Mouse (Mus musculus): ENCODE measurements around the gene Cacna1c. TPM values are rescaled to one million over a fixed set of nuclear protein-coding genes. Genes with fewer than 3 reads are reported as not detected.

Cacna1c gene
- polyA plus RNA-seq, 1 experiment = not detected

DNA sequence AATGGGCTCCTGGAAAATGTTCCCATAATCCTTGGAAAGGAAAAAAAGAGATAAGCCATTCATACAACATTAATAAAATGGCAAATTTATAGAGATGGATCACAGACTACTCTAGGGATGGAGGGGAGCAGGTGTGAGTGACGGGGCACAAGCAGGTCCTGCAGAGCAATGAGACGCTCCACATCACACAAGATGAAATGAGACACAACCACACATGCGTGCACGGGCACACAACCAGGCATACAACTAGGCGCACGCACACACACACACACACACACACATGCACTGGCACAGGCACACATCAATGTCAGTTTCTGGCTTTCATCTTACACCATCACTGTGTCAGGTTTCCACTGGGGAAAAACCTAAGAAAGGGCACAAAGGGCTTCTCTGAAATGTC, 380.0 kb downstream of the Cacna1c start:
- Histone ChIP-seq H3K4me2 (ENCODE audit: low read depth) (no peak overlapping the region), H3K36me3 (ENCODE audit: control insufficient read depth, insufficient read depth) (no peaks in the 10 kb centered on the region), H3K4me3 (no peak overlapping the region), H3ac (ENCODE audit: control insufficient read depth, insufficient read length) (no peak overlapping the region), H3K27me3 (ENCODE audit: control insufficient read depth, insufficient read depth, insufficient read length) (peaks cover 3% of the 10 kb centered on the region), H3K79me2 (ENCODE audit: control insufficient read depth, insufficient read depth) (no peaks in the 10 kb centered on the region)
- TF ChIP-seq E2F4 (IDR thresholded peaks at IDR 0.05; ENCODE audit: insufficient read depth) (no peak), MYOD1 (IDR thresholded peaks at IDR 0.05; ENCODE audit: control insufficient read depth in 1 of 3, insufficient read length in 2 of 3, low read depth in 2 of 3) (no peak), CEBPB (IDR thresholded peaks at IDR 0.05; ENCODE audit: insufficient read depth, poor library complexity, severe bottlenecking) (no peak), USF1 (IDR thresholded peaks at IDR 0.05; ENCODE audit: low read depth) (no peak), SRF (IDR thresholded peaks at IDR 0.05; ENCODE audit: control insufficient read depth, insufficient read length, low read depth) (no peak)

DNA sequence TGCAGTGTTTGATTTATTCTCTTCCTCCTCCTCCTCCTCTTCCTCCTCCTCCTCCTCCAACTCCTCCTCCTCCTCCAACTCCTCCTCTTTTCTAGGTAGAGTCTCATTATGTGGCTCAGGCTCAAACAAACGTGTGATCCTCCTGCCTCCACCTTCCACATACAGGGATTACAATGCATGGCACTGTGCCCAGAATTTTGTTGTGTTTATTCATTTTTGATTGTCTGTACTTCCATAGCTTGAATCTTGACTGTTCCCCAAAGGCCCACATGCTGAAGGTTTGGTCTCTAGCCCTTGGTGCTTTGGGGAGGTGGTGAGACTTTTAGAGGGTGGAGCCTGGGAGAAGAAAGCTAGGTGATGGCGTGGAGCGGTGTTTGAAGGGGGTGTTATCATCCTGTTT, 383.7 kb downstream of the Cacna1c start:
- Histone ChIP-seq H3K36me3 (ENCODE audit: control insufficient read depth, insufficient read depth) (no peaks in the 10 kb centered on the region), H3K4me2 (ENCODE audit: low read depth) (no peak overlapping the region), H3K4me3 (no peak overlapping the region), H3ac (ENCODE audit: control insufficient read depth, insufficient read length) (no peak overlapping the region), H3K27me3 (ENCODE audit: control insufficient read depth, insufficient read depth, insufficient read length) (peaks cover under 1% of the 10 kb centered on the region), H3K79me2 (ENCODE audit: control insufficient read depth, insufficient read depth) (no peaks in the 10 kb centered on the region)
- TF ChIP-seq TCF3 (IDR thresholded peaks at IDR 0.05; ENCODE audit: insufficient read length, low read depth) = no peak
- TF ChIP-seq E2F4 (IDR thresholded peaks at IDR 0.05; ENCODE audit: insufficient read depth) = no peak
- no peak for TF ChIP-seq REST (IDR thresholded peaks at IDR 0.05; ENCODE audit: insufficient read depth, insufficient read length)
- TF ChIP-seq POLR2AphosphoS2 (IDR thresholded peaks at IDR 0.05; ENCODE audit: insufficient read length, low read depth) = no peak
- TF ChIP-seq MYOG (IDR thresholded peaks at IDR 0.05; ENCODE audit: control insufficient read depth in 1 of 3, insufficient read depth in 1 of 3, insufficient read length in 2 of 3, low read depth in 2 of 3) = no peak
- TF ChIP-seq TCF12 (IDR thresholded peaks at IDR 0.05; ENCODE audit: insufficient read depth, poor library complexity, severe bottlenecking) = no peak
- no peak for TF ChIP-seq MAX (IDR thresholded peaks at IDR 0.05; ENCODE audit: low read depth)
- no peak for TF ChIP-seq CEBPB (IDR thresholded peaks at IDR 0.05; ENCODE audit: insufficient read depth, poor library complexity, severe bottlenecking)
- no peak for TF ChIP-seq MYOD1 (IDR thresholded peaks at IDR 0.05; ENCODE audit: control insufficient read depth in 1 of 3, insufficient read length in 2 of 3, low read depth in 2 of 3)
- TF ChIP-seq SRF (IDR thresholded peaks at IDR 0.05; ENCODE audit: control insufficient read depth, insufficient read length, low read depth) = no peak
- TF ChIP-seq USF1 (IDR thresholded peaks at IDR 0.05; ENCODE audit: low read depth) = no peak

- peaks cover 6% of the 10 kb centered on the region for H3K27me3 ChIP-seq (ENCODE audit: control insufficient read depth, insufficient read depth, insufficient read length)
- no peak overlapping the region for H3K4me3 ChIP-seq
- no peaks in the 10 kb centered on the region for H3K36me3 ChIP-seq (ENCODE audit: control insufficient read depth, insufficient read depth)
- no peaks in the 10 kb centered on the region for H3K79me2 ChIP-seq (ENCODE audit: control insufficient read depth, insufficient read depth)
- no peak overlapping the region for H3K4me2 ChIP-seq (ENCODE audit: low read depth)
- H3ac ChIP-seq (ENCODE audit: control insufficient read depth, insufficient read length) = no peak overlapping the region
- TF ChIP-seq POLR2AphosphoS2 (IDR thresholded peaks at IDR 0.05; ENCODE audit: insufficient read length, low read depth) (no peak), CEBPB (IDR thresholded peaks at IDR 0.05; ENCODE audit: insufficient read depth, poor library complexity, severe bottlenecking) (no peak), POLR2A (IDR thresholded peaks at IDR 0.05; ENCODE audit: insufficient read length, low read depth) (no peak), E2F4 (IDR thresholded peaks at IDR 0.05; ENCODE audit: insufficient read depth) (no peak), MYOD1 (IDR thresholded peaks at IDR 0.05; ENCODE audit: control insufficient read depth in 1 of 3, insufficient read length in 2 of 3, low read depth in 2 of 3) (no peak), MYOG (IDR thresholded peaks at IDR 0.05; ENCODE audit: control insufficient read depth in 1 of 3, insufficient read depth in 1 of 3, insufficient read length in 2 of 3, low read depth in 2 of 3) (no peak), TCF12 (IDR thresholded peaks at IDR 0.05; ENCODE audit: insufficient read depth, poor library complexity, severe bottlenecking) (no peak), SRF (IDR thresholded peaks at IDR 0.05; ENCODE audit: control insufficient read depth, insufficient read length, low read depth) (no peak), USF1 (IDR thresholded peaks at IDR 0.05; ENCODE audit: low read depth) (no peak), MAX (IDR thresholded peaks at IDR 0.05; ENCODE audit: low read depth) (no peak), REST (IDR thresholded peaks at IDR 0.05; ENCODE audit: insufficient read depth, insufficient read length) (no peak), TCF3 (IDR thresholded peaks at IDR 0.05; ENCODE audit: insufficient read length, low read depth) (no peak)
Observed at GRCm38 (mm10) chr6:118812007-118812406, 384.2 kb downstream of the Cacna1c start.

DNA sequence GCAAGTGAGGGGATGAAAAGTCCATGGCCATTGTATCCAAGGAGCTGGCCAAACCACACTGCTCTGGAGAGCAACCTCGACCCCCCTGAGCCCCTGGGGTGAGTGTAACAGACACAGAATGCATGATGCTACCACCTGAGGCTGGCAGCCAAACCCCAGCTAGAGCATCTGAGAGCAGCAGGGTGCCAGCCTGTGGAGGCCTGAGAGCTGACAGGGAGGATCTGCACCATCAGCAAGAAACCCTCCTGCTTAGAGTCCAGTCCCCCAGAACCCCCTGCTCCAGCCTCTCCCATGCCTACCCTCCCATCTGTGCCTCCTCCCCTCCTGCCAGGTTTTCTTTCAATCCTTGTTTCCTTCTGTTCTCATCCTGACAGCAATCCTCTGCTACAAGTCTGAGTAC, 385.4 kb downstream of the Cacna1c start:
- H3K4me3 ChIP-seq = no peak overlapping the region
- TF ChIP-seq REST (IDR thresholded peaks at IDR 0.05; ENCODE audit: insufficient read depth, insufficient read length) = no peak
- no peak for TF ChIP-seq E2F4 (IDR thresholded peaks at IDR 0.05; ENCODE audit: insufficient read depth)
- TF ChIP-seq CEBPB (IDR thresholded peaks at IDR 0.05; ENCODE audit: insufficient read depth, poor library complexity, severe bottlenecking) = no peak
- no peak for TF ChIP-seq USF1 (IDR thresholded peaks at IDR 0.05; ENCODE audit: low read depth)
- no peak for TF ChIP-seq POLR2A (IDR thresholded peaks at IDR 0.05; ENCODE audit: insufficient read length, low read depth)
- no peak for TF ChIP-seq TCF3 (IDR thresholded peaks at IDR 0.05; ENCODE audit: insufficient read length, low read depth)
- no peak for TF ChIP-seq TCF12 (IDR thresholded peaks at IDR 0.05; ENCODE audit: insufficient read depth, poor library complexity, severe bottlenecking)
- H3K4me2 ChIP-seq (ENCODE audit: low read depth) = no peak overlapping the region
- no peak overlapping the region for H3ac ChIP-seq (ENCODE audit: control insufficient read depth, insufficient read length)
- H3K36me3 ChIP-seq (ENCODE audit: control insufficient read depth, insufficient read depth) = no peaks in the 10 kb centered on the region
- no peaks in the 10 kb centered on the region for H3K79me2 ChIP-seq (ENCODE audit: control insufficient read depth, insufficient read depth)
- H3K27me3 ChIP-seq (ENCODE audit: control insufficient read depth, insufficient read depth, insufficient read length) = peaks cover 6% of the 10 kb centered on the region

DNA sequence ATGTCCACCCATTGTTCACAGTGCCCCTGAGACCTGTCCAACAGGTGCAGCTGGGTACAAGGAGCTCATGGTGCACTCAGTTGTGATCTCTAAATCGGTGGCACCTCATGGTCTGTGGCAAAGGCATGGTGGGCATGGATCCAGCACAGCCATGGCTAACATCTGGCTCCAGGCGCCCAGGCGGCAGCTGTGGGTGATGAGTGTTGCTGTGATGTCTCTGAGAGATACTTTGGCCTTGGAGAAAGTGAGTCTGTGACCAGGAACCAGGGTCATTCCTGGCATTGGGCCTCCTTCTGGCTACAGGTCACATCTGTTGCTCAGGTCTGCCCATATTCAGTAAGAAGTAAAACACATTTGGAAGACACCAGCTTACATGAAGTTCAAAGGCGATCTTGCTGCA, 391.1 kb downstream of the Cacna1c start:
- H3K4me3 ChIP-seq = no peak overlapping the region
- H3K27me3 ChIP-seq (ENCODE audit: control insufficient read depth, insufficient read depth, insufficient read length) = peaks cover 12% of the 10 kb centered on the region
- no peaks in the 10 kb centered on the region for H3K36me3 ChIP-seq (ENCODE audit: control insufficient read depth, insufficient read depth)
- H3K4me2 ChIP-seq (ENCODE audit: low read depth) = no peak overlapping the region
- no peak overlapping the region for H3ac ChIP-seq (ENCODE audit: control insufficient read depth, insufficient read length)
- TF ChIP-seq CEBPB (IDR thresholded peaks at IDR 0.05; ENCODE audit: insufficient read depth, poor library complexity, severe bottlenecking) = no peak
- no peak for TF ChIP-seq POLR2A (IDR thresholded peaks at IDR 0.05; ENCODE audit: insufficient read length, low read depth)
- TF ChIP-seq TCF3 (IDR thresholded peaks at IDR 0.05; ENCODE audit: insufficient read length, low read depth) = no peak
- no peak for TF ChIP-seq E2F4 (IDR thresholded peaks at IDR 0.05; ENCODE audit: insufficient read depth)
- no peak for TF ChIP-seq SRF (IDR thresholded peaks at IDR 0.05; ENCODE audit: control insufficient read depth, insufficient read length, low read depth)
- no peak for TF ChIP-seq TCF12 (IDR thresholded peaks at IDR 0.05; ENCODE audit: insufficient read depth, poor library complexity, severe bottlenecking)
- no peak for TF ChIP-seq MAX (IDR thresholded peaks at IDR 0.05; ENCODE audit: low read depth)
- no peaks in the 10 kb centered on the region for H3K79me2 ChIP-seq (ENCODE audit: control insufficient read depth, insufficient read depth)

Measured in myocyte (in vitro differentiated cells).